Mouse (Mus musculus) CD8-positive naive resting alpha-beta T cell, adult 57 days (primary cell): Measurements from ENCODE around the gene Spdl1. TPM values are rescaled to one million over a fixed set of nuclear protein-coding genes. Genes with fewer than 3 reads are reported as not detected.

ENCODE experiments used
- total RNA-seq: library from RNA; stranded (reverse); gene quantifications from one replicate; pipeline ENCODE4 v1.2.4, GENCODE M21; 2023

Gene Spdl1
- total RNA-seq: 2.1 TPM

DNA sequence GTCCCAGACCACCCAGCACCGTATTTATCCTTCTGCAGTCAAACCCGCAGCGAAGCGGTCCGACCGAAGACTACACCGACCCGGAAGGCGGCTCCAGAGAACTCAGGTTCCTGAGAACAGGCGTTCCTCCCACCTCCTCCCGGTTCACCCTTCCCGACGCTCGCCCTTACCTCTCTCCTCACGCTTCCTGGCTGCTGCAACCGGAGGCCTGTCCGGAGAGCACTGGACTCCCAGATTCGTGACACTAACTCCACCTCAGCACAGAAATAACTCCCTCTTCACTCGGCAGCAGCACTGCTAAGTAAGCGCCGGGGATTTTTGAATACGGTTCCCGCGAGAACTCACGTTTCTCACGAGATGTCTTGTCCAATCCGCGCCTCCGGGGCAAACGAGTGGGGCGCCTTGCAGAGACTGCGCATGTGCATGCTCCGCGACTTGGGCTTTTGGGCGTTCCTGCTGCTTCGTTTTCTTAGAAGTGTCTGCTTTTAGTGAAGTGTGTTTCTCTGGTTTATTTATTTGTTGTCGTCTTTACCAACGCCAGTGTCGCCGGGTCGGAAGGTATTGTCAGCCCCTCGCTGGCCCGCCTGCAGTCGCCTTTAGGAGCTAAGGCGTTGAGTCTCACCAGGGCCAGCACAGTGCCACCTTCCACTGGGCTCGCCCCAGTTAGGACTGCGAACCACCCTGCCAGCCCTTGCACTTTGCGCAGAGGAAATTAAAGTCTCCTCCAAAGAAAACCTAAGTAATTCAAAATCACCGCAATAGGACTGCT lies at the start of gene Spdl1:
Gene Spdl1, minus strand, starts transcription at position 324 of the 769 bp plus-strand sequence.

DNA sequence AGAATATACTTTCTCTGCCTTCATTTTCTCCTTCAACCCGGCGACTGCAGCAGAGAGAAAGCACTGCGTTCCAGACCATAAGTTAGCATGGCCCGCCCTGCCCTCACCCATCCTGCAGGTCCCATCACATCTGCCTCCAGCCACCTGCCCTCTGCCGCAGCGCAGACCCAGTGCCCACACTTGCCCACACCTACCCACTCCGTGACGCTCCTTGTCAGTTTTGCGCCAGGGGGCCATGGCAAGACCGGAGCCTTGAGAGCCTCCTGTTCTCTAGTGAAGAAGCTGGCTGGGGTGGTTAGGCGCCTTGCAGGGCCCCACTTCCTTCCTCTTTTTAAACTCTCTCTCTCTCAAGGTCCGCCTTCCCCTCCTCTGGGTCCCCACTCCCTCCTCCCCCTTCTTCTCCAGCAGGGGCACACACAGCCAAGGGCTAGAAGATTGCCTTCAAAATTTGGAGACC lies 49.8 kb downstream of the Spdl1 start, which contains the start of gene Dock2:
Gene Dock2, minus strand, starts transcription at position 306 of the 457 bp plus-strand sequence.

Other genes starting within 250 kb of the Spdl1 start
- gene Dock2, start 49.7 kb downstream of the Spdl1 start, total RNA-seq: 537 TPM